Mouse (Mus musculus) forebrain, embryonic 12.5 days (tissue): Measurements from ENCODE around the gene Hsf2. TPM values are rescaled to one million over a fixed set of nuclear protein-coding genes. Genes with fewer than 3 reads are reported as not detected.
"Not testable (repeated sequence)": the region's sequence is repeated elsewhere in the genome, so short reads cannot be mapped to it uniquely, and the experiment has no call there.

Experiments
- ATAC-seq: fragments of 200-750 bp; cut with Nextera tagmentation; 2 replicates; pipeline ENCODE4 v1.8.0; 2017; ENCODE audit warnings: moderate TSS enrichment; ENCODE audit not compliant: low FRiP score
- H3K27ac ChIP-seq: fragments of 300-500 bp; sonication (generic); 2 replicates; pipeline ENCODE4 v1.5.1; 2016; ENCODE audit warnings: mild to moderate bottlenecking
- H3K27me3 ChIP-seq: fragments of 300-500 bp; sonication (generic); 2 replicates; pipeline ENCODE4 v1.6.1; 2016; ENCODE audit warnings: mild to moderate bottlenecking
- H3K36me3 ChIP-seq: fragments of 300-500 bp; sonication (generic); replicated peaks from 2 replicates; pipeline ENCODE4 v1.6.1; 2016; ENCODE audit warnings: mild to moderate bottlenecking
- H3K4me1 ChIP-seq: fragments of 300-500 bp; sonication (generic); 2 replicates; pipeline ENCODE4 v1.6.1; 2016
- H3K4me2 ChIP-seq: fragments of 300-500 bp; sonication (generic); 2 replicates; pipeline ENCODE4 v1.6.1; 2016; ENCODE audit warnings: mild to moderate bottlenecking, moderate library complexity
- H3K4me3 ChIP-seq: fragments of 300-500 bp; sonication (generic); replicated peaks from 2 replicates; pipeline ENCODE4 v1.5.1; 2016; ENCODE audit warnings: mild to moderate bottlenecking
- H3K9ac ChIP-seq: fragments of 300-500 bp; sonication (generic); 2 replicates; pipeline ENCODE4 v1.6.1; 2016; ENCODE audit warnings: mild to moderate bottlenecking
- H3K9me3 ChIP-seq: fragments of 300-500 bp; sonication (generic); 2 replicates; pipeline ENCODE4 v1.6.1; 2016
- WGBS: fragments of 180-500 bp; shearing (Covaris S2); methylation state at CpG from one replicate; pipeline ENCODE4 v1.1.7; 2016; 5-methylcytosine and 5-hydroxymethylcytosine counted together
- polyA plus RNA-seq: library from polyadenylated mRNA; unstranded; fragments of >200 nt; fragmentation: Nextera tagmentation; extraction: Ambion mirVana; gene quantifications from 2 replicates; pipeline ENCODE4 v1.2.1, GENCODE M21; 2016

Gene Hsf2
- polyA plus RNA-seq, 1 experiment from 2014 or later = 64.1 TPM

- Histone ChIP-seq H3K4me1 (peaks cover 15% of the 10 kb centered on the region), H3K27ac (peak overlapping the region; percentile 99), H3K36me3 (peaks cover 9% of the 10 kb centered on the region), H3K4me3 (peak overlapping the region; percentile 96), H3K9ac (peak overlapping the region; percentile 98), H3K27me3 (0 out of 2 replicates have a peak, but pooled peaks cover 4% of the 10 kb centered on the region), H3K4me2 (peak overlapping the region; percentile 56), H3K9me3 (0 out of 2 replicates have a peak, but pooled peaks cover under 1% of the 10 kb centered on the region)
- WGBS = under 1% methylated on average over 65 of the region's 65 CpGs
- peak; percentile 68 for ATAC-seq
These were observed 422 bp downstream of the Hsf2 start for GRCm38 (mm10) chr10:57486542-57487071.

GRCm38 (mm10) chr10:57487201-57487600, 1.0 kb downstream of the Hsf2 start:
- peaks cover 16% of the 10 kb centered on the region for H3K4me1 ChIP-seq
- under 1% methylated on average over 8 of the region's 8 CpGs for WGBS
- peak; percentile 18; the same call in 1 of the 2 replicates for ATAC-seq
- H3K36me3 ChIP-seq = peaks cover 15% of the 10 kb centered on the region
- peak overlapping the region; percentile 99 for H3K27ac ChIP-seq
- 0 out of 2 replicates have a peak, but pooled peaks cover 4% of the 10 kb centered on the region for H3K27me3 ChIP-seq
- peak overlapping the region; percentile 56 for H3K4me2 ChIP-seq
- H3K4me3 ChIP-seq = peak overlapping the region; percentile 96
- 0 out of 2 replicates have a peak, but pooled peaks cover 6% of the 10 kb centered on the region for H3K9me3 ChIP-seq
- H3K9ac ChIP-seq = peak overlapping the region; percentile 98

DNA sequence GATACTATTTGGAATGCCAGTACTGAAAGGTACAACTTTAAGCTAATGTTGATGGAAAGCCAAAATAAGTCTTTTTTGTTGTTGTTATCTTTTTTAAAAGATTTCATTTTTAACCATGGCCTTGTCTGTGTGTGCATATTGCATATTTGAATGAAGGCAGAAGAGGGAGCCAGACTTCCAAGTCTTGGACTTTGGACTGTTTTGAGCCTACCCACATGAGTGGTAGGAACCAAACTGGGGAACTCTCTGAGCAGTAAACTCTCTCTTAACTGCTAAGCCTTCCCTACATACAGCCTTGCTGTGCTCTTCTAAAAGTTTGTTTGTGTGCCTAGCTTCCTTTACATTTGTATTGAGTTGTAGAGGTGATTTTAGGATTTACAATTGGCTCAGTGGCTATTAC, 2.4 kb downstream of the Hsf2 start:
- peak overlapping the region; percentile 56 for H3K4me2 ChIP-seq
- no peak overlapping the region for H3K27ac ChIP-seq
- peaks cover 16% of the 10 kb centered on the region for H3K4me1 ChIP-seq
- peaks cover 20% of the 10 kb centered on the region for H3K36me3 ChIP-seq
- no peak for ATAC-seq
- H3K9ac ChIP-seq = no peak overlapping the region
- H3K27me3 ChIP-seq = 0 out of 2 replicates have a peak, but pooled peaks cover 4% of the 10 kb centered on the region
- peak overlapping the region; percentile 96; the same call in 1 of the 2 replicates for H3K4me3 ChIP-seq
- 0 out of 2 replicates have a peak, but pooled peaks cover 6% of the 10 kb centered on the region for H3K9me3 ChIP-seq

DNA sequence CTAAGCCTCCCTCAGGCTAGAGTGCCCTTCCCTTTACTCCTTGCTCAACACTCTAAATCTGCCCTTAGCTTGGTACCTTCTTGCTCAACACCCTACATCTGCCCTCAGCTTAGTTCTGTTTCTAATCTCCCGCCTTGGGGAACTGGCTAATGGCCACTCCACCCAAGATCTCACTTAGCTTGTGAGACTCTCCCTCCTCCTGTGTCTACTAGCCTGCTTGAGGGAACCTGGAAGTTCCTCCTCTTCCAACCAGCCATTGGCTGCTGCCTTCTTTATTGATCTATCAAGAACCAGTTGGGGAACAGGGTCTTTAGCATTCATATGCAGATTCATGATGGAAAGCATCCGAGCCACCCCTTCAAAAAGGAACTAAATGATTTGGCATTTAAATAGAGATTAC, 5.9 kb downstream of the Hsf2 start:
- H3K9ac ChIP-seq = no peak overlapping the region
- no peak for ATAC-seq
- no peak overlapping the region for H3K4me3 ChIP-seq
- H3K4me2 ChIP-seq = no peak overlapping the region
- H3K36me3 ChIP-seq = peaks cover 31% of the 10 kb centered on the region
- WGBS = 71% methylated on average over 2 of the region's 2 CpGs
- 0 out of 2 replicates have a peak, but pooled peaks cover 6% of the 10 kb centered on the region for H3K9me3 ChIP-seq
- peaks cover 16% of the 10 kb centered on the region for H3K4me1 ChIP-seq
- no peaks in the 10 kb centered on the region for H3K27me3 ChIP-seq
- no peak overlapping the region for H3K27ac ChIP-seq

DNA sequence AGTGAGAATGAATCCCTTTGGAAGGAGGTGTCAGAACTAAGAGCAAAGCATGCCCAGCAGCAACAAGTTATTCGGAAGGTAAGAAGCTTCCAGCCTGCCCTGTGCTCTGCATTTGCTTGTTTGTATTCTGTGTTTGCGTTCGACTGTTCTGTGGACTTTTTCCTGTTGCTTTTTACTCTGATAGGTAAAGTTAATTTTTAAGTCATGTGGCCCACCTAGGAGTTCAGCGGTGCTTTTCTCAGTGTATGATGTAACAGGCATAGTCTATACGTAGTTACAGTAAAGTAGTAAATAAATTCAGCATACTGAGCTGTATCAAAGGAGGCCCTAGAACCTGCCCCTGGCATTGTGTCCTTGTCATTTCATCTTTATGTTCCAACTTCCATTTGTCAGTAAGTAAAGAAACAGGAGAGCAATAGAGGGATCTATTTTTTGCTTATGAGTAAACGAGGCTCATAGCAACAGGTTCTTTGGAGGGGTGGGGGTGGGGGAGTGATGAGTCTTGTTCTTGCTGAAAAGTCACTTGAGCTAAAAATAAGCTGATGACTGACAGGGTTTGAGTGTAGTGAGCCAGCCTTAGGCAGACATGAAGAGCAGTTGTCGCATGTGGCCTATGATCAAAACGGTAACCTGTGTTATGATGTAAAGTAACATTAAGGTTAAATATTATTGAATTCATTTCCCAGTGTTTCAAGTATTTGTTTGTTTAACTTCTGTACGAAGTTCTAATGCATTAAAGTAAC, 13.4 kb downstream of the Hsf2 start:
- no peaks in the 10 kb centered on the region for H3K9me3 ChIP-seq
- WGBS = 91% methylated on average over 9 of the region's 9 CpGs
- H3K27me3 ChIP-seq = no peaks in the 10 kb centered on the region
- no peak overlapping the region for H3K4me3 ChIP-seq
- ATAC-seq = no peak
- H3K36me3 ChIP-seq = peaks cover 38% of the 10 kb centered on the region
- H3K9ac ChIP-seq = no peak overlapping the region
- H3K4me2 ChIP-seq = no peak overlapping the region
- H3K27ac ChIP-seq = no peak overlapping the region
- H3K4me1 ChIP-seq = no peaks in the 10 kb centered on the region

GRCm38 (mm10) chr10:57514616-57515015, 28.4 kb downstream of the Hsf2 start:
- 98% methylated on average over 2 of the region's 2 CpGs for WGBS
- H3K9ac ChIP-seq = no peak overlapping the region
- no peaks in the 10 kb centered on the region for H3K9me3 ChIP-seq
- H3K27ac ChIP-seq = no peak overlapping the region
- H3K36me3 ChIP-seq = peaks cover 68% of the 10 kb centered on the region
- no peaks in the 10 kb centered on the region for H3K27me3 ChIP-seq
- no peak for ATAC-seq
- H3K4me2 ChIP-seq = no peak overlapping the region
- H3K4me3 ChIP-seq = no peak overlapping the region
- H3K4me1 ChIP-seq = no peaks in the 10 kb centered on the region

DNA sequence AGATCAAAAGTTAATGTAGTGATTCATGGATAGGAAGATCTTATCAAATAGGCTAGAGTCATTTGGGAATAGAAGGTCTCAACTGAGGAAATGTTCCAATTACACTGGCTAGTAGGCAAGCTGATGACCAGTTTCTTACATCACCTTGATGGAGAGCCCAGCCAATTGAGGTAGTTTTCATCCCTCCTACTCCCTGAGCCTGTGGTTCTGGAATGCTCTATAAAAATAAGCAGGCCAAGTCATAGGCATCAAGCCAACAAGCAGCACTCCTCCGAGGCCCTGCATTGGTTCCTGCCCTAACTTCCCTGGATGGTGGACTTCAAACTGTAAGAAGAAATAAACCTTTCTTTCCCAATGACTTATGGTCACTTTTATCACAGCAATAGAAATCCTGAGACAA, 29.1 kb downstream of the Hsf2 start:
- Histone ChIP-seq H3K4me2 (no peak overlapping the region), H3K4me1 (no peaks in the 10 kb centered on the region), H3K9me3 (no peaks in the 10 kb centered on the region), H3K27me3 (no peaks in the 10 kb centered on the region), H3K36me3 (peaks cover 72% of the 10 kb centered on the region), H3K27ac (no peak overlapping the region), H3K4me3 (no peak overlapping the region), H3K9ac (no peak overlapping the region)
- ATAC-seq = no peak
- WGBS = 91% methylated on average over 1 of the region's 1 CpGs

GRCm38 (mm10) chr10:57526469-57526868, 40.3 kb downstream of the Hsf2 start:
- H3K36me3 ChIP-seq = peaks cover 43% of the 10 kb centered on the region
- H3K9me3 ChIP-seq = no peaks in the 10 kb centered on the region
- no peak overlapping the region for H3K9ac ChIP-seq
- no peak overlapping the region for H3K4me3 ChIP-seq
- no peak for ATAC-seq
- 96% methylated on average over 5 of the region's 5 CpGs for WGBS
- H3K4me1 ChIP-seq = peaks cover 29% of the 10 kb centered on the region
- H3K27ac ChIP-seq = no peak overlapping the region
- H3K4me2 ChIP-seq = no peak overlapping the region
- no peaks in the 10 kb centered on the region for H3K27me3 ChIP-seq

- H3K27ac ChIP-seq = no peak overlapping the region
- peak overlapping the region; percentile 69 for H3K4me2 ChIP-seq
- no peaks in the 10 kb centered on the region for H3K9me3 ChIP-seq
- peak overlapping the region; percentile 91 for H3K4me3 ChIP-seq
- H3K27me3 ChIP-seq = no peaks in the 10 kb centered on the region
- 77% methylated on average over 2 of the region's 2 CpGs for WGBS
- no peak for ATAC-seq
- peaks cover 29% of the 10 kb centered on the region for H3K4me1 ChIP-seq
- H3K9ac ChIP-seq = peak overlapping the region; percentile 90
- H3K36me3 ChIP-seq = peaks cover 13% of the 10 kb centered on the region
These were observed 44.9 kb downstream of the Hsf2 start for GRCm38 (mm10) chr10:57531076-57531475.

GRCm38 (mm10) chr10:57531616-57532217, 45.5 kb downstream of the Hsf2 start:
- H3K4me3 ChIP-seq = peak overlapping the region; percentile 91
- peak overlapping the region; percentile 69 for H3K4me2 ChIP-seq
- H3K36me3 ChIP-seq = peaks cover 9% of the 10 kb centered on the region
- ATAC-seq = no peak
- peaks cover 29% of the 10 kb centered on the region for H3K4me1 ChIP-seq
- H3K27me3 ChIP-seq = no peaks in the 10 kb centered on the region
- no peaks in the 10 kb centered on the region for H3K9me3 ChIP-seq
- WGBS = 4% methylated on average over 28 of the region's 28 CpGs
- H3K9ac ChIP-seq = peak overlapping the region; percentile 90
- peak overlapping the region; percentile 94 for H3K27ac ChIP-seq

DNA sequence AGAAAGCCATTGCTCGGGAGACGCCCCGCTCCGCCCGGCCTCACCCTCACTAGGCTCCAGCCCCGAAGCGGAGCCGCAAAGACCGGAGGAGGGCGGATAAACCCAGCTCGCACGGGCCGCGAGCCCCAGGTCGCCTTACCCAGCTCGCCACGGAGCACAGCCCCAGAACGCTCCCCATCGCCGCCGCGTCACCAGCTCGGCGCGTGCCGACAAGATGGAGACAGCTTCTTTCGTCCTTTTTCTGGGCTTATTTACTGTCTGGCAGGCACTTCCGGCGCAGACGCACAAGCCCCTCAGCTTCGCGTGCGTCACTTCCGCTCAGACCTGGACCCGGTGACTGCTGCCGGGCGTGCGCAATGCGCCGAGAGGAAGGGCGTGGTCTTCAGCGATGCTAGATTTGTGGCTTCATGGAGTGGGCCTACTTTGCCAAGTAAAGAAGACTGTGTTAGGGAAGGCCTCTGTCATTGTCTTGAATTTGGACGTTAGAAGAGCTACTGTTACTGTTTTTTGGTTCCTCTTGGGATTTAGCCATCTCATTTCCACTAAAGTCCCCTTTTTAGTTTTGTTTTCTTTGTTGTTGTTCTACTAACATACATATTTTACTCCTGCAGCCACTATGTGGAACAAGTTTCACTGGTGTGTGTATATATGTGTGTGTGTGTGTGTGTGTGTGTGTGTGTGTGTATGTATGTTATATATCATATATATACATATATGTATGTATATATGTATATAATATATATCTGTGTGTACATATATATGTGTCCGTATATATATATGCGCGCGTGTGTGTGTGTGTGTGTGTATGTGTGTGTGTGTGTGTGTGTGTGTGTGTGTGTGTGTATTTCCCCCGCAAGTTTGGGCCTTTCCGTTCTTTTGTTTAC, 46.3 kb downstream of the Hsf2 start, which contains the start of gene Serinc1:
Gene Serinc1, minus strand, starts transcription at position 313 of the 884 bp plus-strand sequence.
- H3K4me3 ChIP-seq = peak within 1 kb of the TSS; percentile 91
- H3K27me3 ChIP-seq = no peaks in the 10 kb centered on the region
- H3K4me1 ChIP-seq = peaks cover 29% of the 10 kb centered on the region
- ATAC-seq = peak; percentile 100
- peak within 1 kb of the TSS; percentile 94 for H3K27ac ChIP-seq
- no peaks in the 10 kb centered on the region for H3K9me3 ChIP-seq
- H3K9ac ChIP-seq = peak within 1 kb of the TSS; percentile 90
- peak within 1 kb of the TSS; percentile 69 for H3K4me2 ChIP-seq
- WGBS = 12% methylated on average over 49 of the region's 49 CpGs
- H3K36me3 ChIP-seq = peaks cover 2% of the 10 kb centered on the region; the same call in 1 of the 2 replicates

DNA sequence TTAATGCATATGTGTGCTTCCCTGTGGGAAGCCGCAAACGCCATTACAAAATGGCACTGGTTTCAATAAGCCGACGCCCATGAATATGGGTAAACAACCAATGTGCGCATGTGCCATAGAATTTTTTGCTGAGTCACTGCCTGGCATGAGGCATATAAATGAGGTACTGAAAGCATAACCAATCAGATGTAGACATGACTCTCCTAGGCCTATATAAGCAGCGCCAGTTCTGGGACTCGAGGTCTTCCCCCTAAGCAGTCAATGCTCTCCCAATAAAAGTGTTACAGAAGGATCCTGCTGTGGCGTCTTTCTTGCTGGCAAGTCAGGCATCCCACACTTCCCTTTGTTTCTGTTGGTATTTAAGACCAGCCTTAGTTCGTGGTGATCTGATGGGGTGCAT, 57.7 kb downstream of the Hsf2 start:
- ATAC-seq, H3K9me3 ChIP-seq, H3K4me3 ChIP-seq, H3K9ac ChIP-seq, H3K36me3 ChIP-seq, H3K4me1 ChIP-seq, H3K27me3 ChIP-seq, H3K27ac ChIP-seq, H3K4me2 ChIP-seq: not testable (repeated sequence)
- 75% methylated on average over 9 of the region's 9 CpGs for WGBS
